Mouse (Mus musculus): ENCODE data around the gene Nr1d1. TPM values are rescaled to one million over a fixed set of nuclear protein-coding genes. Genes with fewer than 3 reads are reported as not detected.

Gene Nr1d1
- total RNA-seq, 1 experiment, result 2.9 TPM

GRCm38 (mm10) chr11:98771131-98771530, 4.0 kb downstream of the Nr1d1 start:
- in situ Hi-C loops (cut with MboI; ENCODE audit: low sequenced_read_pairs in 2 of 2, unreplicated experiment in 2 of 2), result no loop called here
- TF ChIP-seq HCFC1 (IDR thresholded peaks at IDR 0.05; ENCODE audit: borderline replicate concordance, insufficient read depth, low read length), result no peak
- TF ChIP-seq ZC3H11A (IDR thresholded peaks at IDR 0.05; ENCODE audit: borderline replicate concordance, low read depth, low read length), result no peak
- no peak for TF ChIP-seq ZNF384 (IDR thresholded peaks at IDR 0.05; ENCODE audit: low read depth, low read length)
- no peak for DNase-seq (ENCODE audit: low read depth, low spot score)
- Histone ChIP-seq H3K4me3 (ENCODE audit: insufficient read depth in 1 of 2, low read depth in 1 of 2, low read length in 2 of 2, poor library complexity in 1 of 2, severe bottlenecking in 1 of 2) (no peak overlapping the region), H3K4me1 (ENCODE audit: control insufficient read depth in 2 of 2, insufficient read depth in 2 of 2, low read length in 2 of 2, poor library complexity in 1 of 2) (peaks cover 5 to 29% of the 10 kb centered on the region in 2 experiments; a peak in 3 of 4 replicates), H3K36me3 (ENCODE audit: control insufficient read depth, insufficient read depth, low read length, poor library complexity, severe bottlenecking) (peaks cover 23% of the 10 kb centered on the region), H3K9me3 (ENCODE audit: control insufficient read depth, insufficient read depth, low read depth, low read length) (no peaks in the 10 kb centered on the region), H3K9ac (ENCODE audit: insufficient read depth, low read depth, low read length, poor library complexity, severe bottlenecking) (no peak overlapping the region), H3K27ac (ENCODE audit: insufficient read depth, low read depth, low read length, poor library complexity, severe bottlenecking) (no peak overlapping the region)

GRCm38 (mm10) chr11:98770096-98770975, 4.8 kb downstream of the Nr1d1 start:
- no peak overlapping the region for H3K4me3 ChIP-seq (ENCODE audit: insufficient read depth in 1 of 2, low read depth in 1 of 2, low read length in 2 of 2, poor library complexity in 1 of 2, severe bottlenecking in 1 of 2)
- peaks cover 5 to 25% of the 10 kb centered on the region in 2 experiments; a peak in 3 of 4 replicates for H3K4me1 ChIP-seq (ENCODE audit: control insufficient read depth in 2 of 2, insufficient read depth in 2 of 2, low read length in 2 of 2, poor library complexity in 1 of 2)
- no peak overlapping the region for H3K9ac ChIP-seq (ENCODE audit: insufficient read depth, low read depth, low read length, poor library complexity, severe bottlenecking)
- no peaks in the 10 kb centered on the region for H3K9me3 ChIP-seq (ENCODE audit: control insufficient read depth, insufficient read depth, low read depth, low read length)
- H3K36me3 ChIP-seq (ENCODE audit: control insufficient read depth, insufficient read depth, low read length, poor library complexity, severe bottlenecking), result peaks cover 23% of the 10 kb centered on the region
- no peak for DNase-seq (ENCODE audit: low read depth, low spot score)
- in situ Hi-C loops (cut with MboI; ENCODE audit: low sequenced_read_pairs in 2 of 2, unreplicated experiment in 2 of 2), result no loop called here
- H3K27ac ChIP-seq (ENCODE audit: insufficient read depth, low read depth, low read length, poor library complexity, severe bottlenecking), result no peak overlapping the region
- TF ChIP-seq CHD2 (IDR thresholded peaks at IDR 0.05; ENCODE audit: low read depth, low read length), result no peak
- no peak for TF ChIP-seq MAFK (IDR thresholded peaks at IDR 0.05; ENCODE audit: insufficient read depth, low read depth, low read length)
- no peak for TF ChIP-seq HCFC1 (IDR thresholded peaks at IDR 0.05; ENCODE audit: borderline replicate concordance, insufficient read depth, low read length)
- no peak for TF ChIP-seq ZC3H11A (IDR thresholded peaks at IDR 0.05; ENCODE audit: borderline replicate concordance, low read depth, low read length)
- no peak for TF ChIP-seq ZNF384 (IDR thresholded peaks at IDR 0.05; ENCODE audit: low read depth, low read length)

GRCm38 (mm10) chr11:98769007-98769954, 5.9 kb downstream of the Nr1d1 start:
- H3K27ac ChIP-seq (ENCODE audit: insufficient read depth, low read depth, low read length, poor library complexity, severe bottlenecking), result no peak overlapping the region
- no peak for DNase-seq (ENCODE audit: low read depth, low spot score)
- H3K9me3 ChIP-seq (ENCODE audit: control insufficient read depth, insufficient read depth, low read depth, low read length), result no peaks in the 10 kb centered on the region
- no peak overlapping the region for H3K4me3 ChIP-seq (ENCODE audit: insufficient read depth in 1 of 2, low read depth in 1 of 2, low read length in 2 of 2, poor library complexity in 1 of 2, severe bottlenecking in 1 of 2)
- in situ Hi-C loops (cut with MboI; ENCODE audit: low sequenced_read_pairs in 2 of 2, unreplicated experiment in 2 of 2), result no loop called here
- no peak overlapping the region for H3K9ac ChIP-seq (ENCODE audit: insufficient read depth, low read depth, low read length, poor library complexity, severe bottlenecking)
- H3K4me1 ChIP-seq (ENCODE audit: control insufficient read depth in 2 of 2, insufficient read depth in 2 of 2, low read length in 2 of 2, poor library complexity in 1 of 2), result peaks cover 3 to 31% of the 10 kb centered on the region in 2 experiments; a peak in 3 of 4 replicates
- H3K36me3 ChIP-seq (ENCODE audit: control insufficient read depth, insufficient read depth, low read length, poor library complexity, severe bottlenecking), result peaks cover 23% of the 10 kb centered on the region
- TF ChIP-seq HCFC1 (IDR thresholded peaks at IDR 0.05; ENCODE audit: borderline replicate concordance, insufficient read depth, low read length) (no peak), MAFK (IDR thresholded peaks at IDR 0.05; ENCODE audit: insufficient read depth, low read depth, low read length) (no peak), ZC3H11A (IDR thresholded peaks at IDR 0.05; ENCODE audit: borderline replicate concordance, low read depth, low read length) (no peak), CHD2 (IDR thresholded peaks at IDR 0.05; ENCODE audit: low read depth, low read length) (no peak), ZNF384 (IDR thresholded peaks at IDR 0.05; ENCODE audit: low read depth, low read length) (no peak)

- peaks cover 3 to 29% of the 10 kb centered on the region in 2 experiments for H3K4me1 ChIP-seq (ENCODE audit: control insufficient read depth in 2 of 2, insufficient read depth in 2 of 2, low read length in 2 of 2, poor library complexity in 1 of 2)
- no peak for TF ChIP-seq ZNF384 (IDR thresholded peaks at IDR 0.05; ENCODE audit: low read depth, low read length)
- no peak for TF ChIP-seq ZC3H11A (IDR thresholded peaks at IDR 0.05; ENCODE audit: borderline replicate concordance, low read depth, low read length)
- in situ Hi-C loops (cut with MboI; ENCODE audit: low sequenced_read_pairs in 2 of 2, unreplicated experiment in 2 of 2), result no loop called here
- no peak overlapping the region for H3K27ac ChIP-seq (ENCODE audit: insufficient read depth, low read depth, low read length, poor library complexity, severe bottlenecking)
- no peaks in the 10 kb centered on the region for H3K9me3 ChIP-seq (ENCODE audit: control insufficient read depth, insufficient read depth, low read depth, low read length)
- H3K4me3 ChIP-seq (ENCODE audit: insufficient read depth in 1 of 2, low read depth in 1 of 2, low read length in 2 of 2, poor library complexity in 1 of 2, severe bottlenecking in 1 of 2), result no peak overlapping the region
- no peak overlapping the region for H3K9ac ChIP-seq (ENCODE audit: insufficient read depth, low read depth, low read length, poor library complexity, severe bottlenecking)
- no peak for DNase-seq (ENCODE audit: low read depth, low spot score)
- H3K36me3 ChIP-seq (ENCODE audit: control insufficient read depth, insufficient read depth, low read length, poor library complexity, severe bottlenecking), result peaks cover 23% of the 10 kb centered on the region
Observed at GRCm38 (mm10) chr11:98768127-98769006, 6.8 kb downstream of the Nr1d1 start.

Data from ES-E14 (cell line).